Mouse (Mus musculus) mouse embryonic stem cell (cell line): ENCODE measurements around the gene Ccdc182.

Source experiments
- in situ Hi-C, 2 experiments: fragments of 300-500 bp; cut with MboI; formaldehyde crosslinking; loops; 1 replicate in 1 of 2; 3 replicates in 1 of 2; pipeline ENCODE4 v1.14.3; 2019 to 2020; ENCODE audit warnings: low sequenced_read_pairs in 2 of 2, low pct_unique_long_range_greater_than_20kb in 1 of 2, mixed read lengths in 1 of 2; ENCODE audit not compliant: unreplicated experiment in 1 of 2

Gene Ccdc182

DNA sequence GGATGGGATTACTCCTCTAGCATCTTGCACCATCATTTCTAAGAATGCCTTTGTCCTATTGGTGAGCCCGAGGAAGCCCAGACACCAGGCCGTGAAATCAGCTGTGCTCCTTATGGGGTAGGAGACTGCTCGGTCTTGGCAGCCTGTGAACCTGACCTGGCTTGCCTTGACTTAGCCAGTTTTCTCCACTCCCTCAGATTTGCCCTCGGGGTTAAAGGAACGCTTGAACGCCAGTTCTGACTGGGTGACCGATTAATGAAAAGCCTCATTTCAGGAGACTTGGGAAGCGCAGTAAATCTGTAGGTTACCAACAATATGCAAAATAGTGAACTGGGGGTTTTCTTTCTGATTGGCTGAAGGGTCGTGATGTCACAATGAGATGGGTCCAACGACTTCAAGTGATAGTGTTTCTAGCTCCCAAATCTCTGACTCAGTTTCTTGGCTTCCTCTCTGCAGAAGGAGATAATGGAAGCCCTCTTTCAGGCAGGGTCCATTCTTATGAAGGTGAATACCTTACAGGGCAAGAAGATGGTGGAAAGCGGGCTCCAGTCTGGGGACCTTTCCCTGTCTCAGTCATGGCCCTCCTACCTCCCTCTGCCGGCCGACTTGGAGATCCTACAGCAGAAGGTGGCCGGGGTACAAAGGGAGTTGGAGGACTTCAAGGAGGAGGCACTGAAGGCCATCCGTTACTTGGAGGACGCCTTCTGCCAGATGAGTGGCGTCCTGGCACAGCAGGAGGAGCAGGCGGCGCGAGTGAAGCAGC is at the start of gene Ccdc182:
Gene Ccdc182, plus strand, starts transcription at position 428 of the 763 bp plus-strand sequence.
- in situ Hi-C loops, result loop anchor here (10.0 to 25.0 kb wide), 2 partner anchors 518 to 521 kb away; no protein-coding TSS in a partner anchor

- in situ Hi-C loops, result no loop called here
These were observed 48.2 kb upstream of the Ccdc182 start for GRCm38 (mm10) chr11:88245581-88246170.

DNA sequence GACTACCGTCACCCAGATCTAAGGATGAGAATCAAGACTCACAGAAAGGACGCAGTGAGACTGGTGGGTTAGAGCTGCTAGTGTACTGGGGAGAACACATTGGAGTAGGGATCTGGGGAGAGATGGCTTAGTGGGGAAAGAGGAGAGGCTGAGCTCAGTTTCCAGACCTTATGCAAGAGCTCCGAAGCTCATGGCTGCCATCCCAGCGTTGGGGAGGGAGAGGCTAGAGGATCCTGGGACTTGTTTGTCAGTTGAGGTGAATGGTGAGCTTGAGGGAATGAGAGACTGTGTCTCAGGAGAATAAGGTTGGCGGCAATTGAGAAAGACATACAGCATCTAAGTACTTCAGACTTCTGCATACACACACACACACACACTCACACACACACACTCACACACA is 45.2 kb upstream of the Ccdc182 start:
- in situ Hi-C loops, result no loop called here

DNA sequence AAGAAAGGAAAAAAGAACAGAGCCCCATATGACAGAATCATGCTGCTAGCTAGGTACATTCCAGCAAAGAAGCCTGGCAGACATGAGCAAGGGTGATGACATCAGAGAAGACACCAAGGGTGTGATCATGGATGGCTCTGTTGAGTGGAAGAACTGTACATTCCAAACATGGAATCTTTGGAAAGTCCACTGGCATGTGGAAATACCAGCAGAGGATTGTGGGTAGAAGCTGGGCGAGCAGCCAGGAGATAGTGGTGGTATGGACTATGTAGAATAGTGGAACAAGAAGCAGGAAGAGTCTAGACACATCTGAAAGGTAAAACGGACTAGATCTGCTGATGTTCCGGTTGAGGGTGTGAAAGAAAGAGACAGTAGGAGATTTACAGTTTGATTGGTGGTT is 43.3 kb upstream of the Ccdc182 start:
- in situ Hi-C loops, result no loop called here

- in situ Hi-C loops, result no loop called here
These were observed 42.6 kb upstream of the Ccdc182 start for GRCm38 (mm10) chr11:88251295-88251694.

- in situ Hi-C loops, result no loop called here
These were observed 41.7 kb upstream of the Ccdc182 start for GRCm38 (mm10) chr11:88251972-88252766.

DNA sequence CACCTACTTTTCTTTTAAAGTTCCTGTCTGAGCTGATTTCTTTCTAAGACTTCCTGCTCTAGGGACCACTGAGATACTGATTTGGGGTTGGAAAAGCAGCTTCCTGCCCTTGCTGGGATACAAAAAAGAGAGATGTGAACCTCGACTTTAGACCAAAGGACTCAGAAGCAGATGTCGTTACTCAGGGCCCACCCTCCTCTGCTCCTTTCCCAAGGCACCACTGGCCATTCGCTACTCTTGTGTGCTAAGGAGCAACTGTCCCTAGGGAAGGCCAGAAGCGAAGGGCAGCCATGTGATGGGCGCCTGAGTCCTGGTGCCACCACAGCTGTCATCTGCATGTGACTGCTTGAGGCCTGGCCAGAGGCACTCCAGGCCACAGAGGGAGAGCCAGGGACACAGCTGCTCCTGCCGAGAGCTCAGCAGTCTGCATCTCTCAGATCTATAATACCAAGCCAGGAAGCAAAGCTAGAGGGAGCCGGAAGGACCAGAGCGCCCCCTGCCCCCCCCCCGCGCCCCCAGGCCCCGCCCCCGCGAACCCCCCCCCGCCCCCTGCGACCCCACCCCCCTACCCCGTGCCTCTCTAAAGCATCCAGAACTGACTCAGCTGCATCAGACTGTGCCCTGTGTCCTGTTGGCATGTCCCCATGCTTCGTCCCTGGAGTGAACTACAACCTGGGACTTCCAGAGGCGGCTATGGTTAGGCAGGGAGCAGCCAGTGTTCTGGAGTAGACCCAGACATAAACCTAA is 40.9 kb upstream of the Ccdc182 start:
- in situ Hi-C loops, result no loop called here

DNA sequence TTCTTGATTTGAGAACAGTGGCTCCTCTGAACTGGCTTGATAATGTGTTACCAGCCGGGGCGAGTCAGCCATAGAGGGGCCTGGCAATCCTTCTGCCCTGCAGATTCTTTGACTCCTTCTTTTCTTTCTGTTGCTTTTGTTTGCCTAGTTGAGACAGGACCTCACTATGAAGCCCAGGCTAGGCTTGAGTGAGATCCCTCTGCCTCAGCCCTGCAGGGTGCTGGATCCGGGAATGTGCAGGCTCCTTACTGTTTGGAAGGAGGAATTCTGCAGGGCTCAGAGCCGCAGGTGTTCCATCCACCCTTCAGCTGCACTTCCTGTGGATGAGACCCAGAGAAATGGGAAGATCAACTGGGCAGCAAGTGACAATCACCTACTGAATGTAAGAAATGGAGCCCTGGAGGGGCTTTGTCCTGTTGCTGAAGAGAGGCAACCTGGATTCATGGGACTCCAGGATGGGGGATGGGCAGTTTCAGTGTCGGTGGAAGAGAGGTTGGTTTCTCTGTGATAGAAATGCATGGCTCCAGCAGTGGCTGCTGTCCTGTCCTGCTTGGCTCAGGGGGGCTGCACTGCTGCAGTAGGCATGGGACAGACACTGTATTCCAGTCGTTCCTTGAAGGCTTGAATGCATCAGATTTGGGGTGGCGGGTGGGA is 40.2 kb upstream of the Ccdc182 start:
- in situ Hi-C loops, result no loop called here

DNA sequence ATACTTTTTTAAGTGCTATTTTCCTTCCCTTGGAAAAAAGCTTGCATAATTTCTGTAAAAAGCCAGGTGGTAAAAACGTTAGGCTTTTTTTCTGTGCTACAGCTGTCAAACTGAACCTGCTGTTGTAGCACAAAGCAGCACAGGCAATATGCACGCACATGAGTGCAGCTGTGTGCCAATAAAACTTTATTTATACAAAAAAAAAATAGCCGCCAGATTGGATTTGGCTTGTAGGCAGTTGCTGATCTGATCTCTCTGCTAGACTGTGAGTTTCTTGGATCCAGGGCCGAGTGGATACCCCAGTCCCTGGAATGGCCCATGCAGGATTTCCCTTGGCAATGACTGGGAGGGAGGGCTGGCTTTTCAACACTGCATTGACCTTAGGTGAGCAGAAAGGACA is 36.2 kb upstream of the Ccdc182 start:
- in situ Hi-C loops, result loop anchor here in 1 of 2 experiments (5.0 kb wide), 1 partner anchor 45 kb away; no protein-coding TSS in a partner anchor

DNA sequence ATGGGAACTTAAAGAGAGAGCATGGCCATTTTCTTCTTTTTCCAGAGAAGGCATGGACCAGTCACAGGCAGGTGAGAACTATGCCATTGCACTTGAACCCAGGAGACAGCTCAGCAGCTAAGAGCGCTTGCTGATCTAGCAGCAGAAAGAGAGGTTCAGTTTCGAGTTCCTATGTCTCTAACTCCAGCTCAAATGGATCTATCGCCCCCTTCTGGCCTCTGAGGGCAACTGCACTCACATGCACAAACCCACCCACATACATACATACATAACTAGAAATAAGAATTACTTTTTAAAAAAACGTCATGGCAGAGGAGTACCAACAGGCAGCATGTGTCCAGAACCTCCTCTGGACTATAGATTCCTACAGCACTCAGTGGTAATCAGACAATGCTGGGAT is 35.6 kb upstream of the Ccdc182 start:
- in situ Hi-C loops, result loop anchor here in 1 of 2 experiments (5.0 kb wide), 1 partner anchor 46 kb away; no protein-coding TSS in a partner anchor

GRCm38 (mm10) chr11:88260463-88260862 is 33.4 kb upstream of the Ccdc182 start:
- in situ Hi-C loops, result no loop called here

DNA sequence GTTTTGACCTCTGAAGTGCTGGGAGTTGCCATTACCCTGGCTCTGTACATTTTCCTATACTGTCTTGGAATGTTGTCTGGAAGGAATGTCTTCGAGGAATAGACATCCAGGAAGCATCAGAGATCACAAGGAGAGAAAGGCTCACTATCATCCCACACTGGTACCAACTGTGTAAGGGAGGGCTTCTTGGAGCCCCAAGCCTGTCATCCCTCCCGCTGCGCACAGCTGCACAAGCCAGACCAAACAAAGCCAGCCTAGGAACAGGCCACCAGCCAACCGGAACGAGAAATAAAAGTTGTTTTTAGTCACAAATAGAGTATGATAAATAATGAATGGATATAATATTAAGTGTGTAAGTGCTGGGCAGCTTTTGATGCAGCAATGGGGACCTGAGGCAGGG is 29.0 kb upstream of the Ccdc182 start:
- in situ Hi-C loops, result no loop called here

DNA sequence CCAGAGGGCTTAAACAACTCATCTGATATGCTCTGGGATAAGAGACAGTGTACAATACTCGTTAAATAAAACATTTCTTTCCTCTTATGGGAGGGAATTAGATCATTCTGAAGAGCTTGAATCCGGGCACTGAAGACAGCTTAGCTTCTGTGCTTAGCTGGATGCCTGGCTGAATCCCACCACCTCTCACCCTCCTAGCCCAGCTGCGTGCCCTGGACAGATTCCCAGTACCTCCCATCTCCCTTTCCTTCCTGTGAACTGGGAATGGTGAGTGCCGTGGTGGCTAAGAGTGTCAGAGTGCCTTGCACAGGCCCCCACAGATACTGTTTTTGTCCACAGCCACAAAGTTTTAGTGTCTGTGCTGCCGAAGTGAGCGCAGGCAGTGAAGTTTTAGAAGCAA is 27.5 kb upstream of the Ccdc182 start:
- in situ Hi-C loops, result no loop called here

GRCm38 (mm10) chr11:88271870-88272269 is 22.0 kb upstream of the Ccdc182 start:
- in situ Hi-C loops, result no loop called here

- in situ Hi-C loops, result no loop called here
These were observed 19.6 kb upstream of the Ccdc182 start for GRCm38 (mm10) chr11:88274111-88274879.

GRCm38 (mm10) chr11:88274901-88275498 is 18.9 kb upstream of the Ccdc182 start:
- in situ Hi-C loops, result loop anchor here in 1 of 2 experiments (25.0 kb wide), 1 partner anchor 537 kb away; no protein-coding TSS in a partner anchor

GRCm38 (mm10) chr11:88275949-88276348 is 17.9 kb upstream of the Ccdc182 start:
- in situ Hi-C loops, result loop anchor here in 1 of 2 experiments (25.0 kb wide), 1 partner anchor 536 kb away; no protein-coding TSS in a partner anchor
